Mouse (Mus musculus): ENCODE measurements around the gene Pln.

- TF ChIP-seq CTCF (IDR thresholded peaks at IDR 0.05; ENCODE audit: borderline replicate concordance, extremely low read depth, insufficient read depth, insufficient read length) = no peak
- TF ChIP-seq POLR2A (IDR thresholded peaks at IDR 0.05; ENCODE audit: borderline replicate concordance, extremely low read depth, insufficient read depth, insufficient read length, poor library complexity, severe bottlenecking) = no peak
These were observed 41.7 kb downstream of the Pln start for GRCm38 (mm10) chr10:53378981-53379708.

Measured in brain, embryonic 14.5 days (tissue).